Mouse (Mus musculus) liver, postnatal 0 days (tissue): ENCODE measurements around the gene Brca1.
"Not testable (repeated sequence)": the region's sequence is repeated elsewhere in the genome, so short reads cannot be mapped to it uniquely, and the experiment has no call there.

Experiments used
- CTCF ChIP-seq: sonication (generic); IDR thresholded peaks from 2 replicates; pipeline ENCODE4 v1.5.1; 2016; ENCODE audit warnings: antibody characterized with exemption, low read depth
- EP300 ChIP-seq: IDR thresholded peaks from 2 replicates; pipeline ENCODE4 v1.6.1; 2016; ENCODE audit warnings: antibody characterized with exemption, low read depth, mild to moderate bottlenecking

- TF ChIP-seq CTCF, EP300: not testable (repeated sequence)
Observed at GRCm38 (mm10) chr11:101446860-101447259, 104.9 kb downstream of the Brca1 start.
